Mouse (Mus musculus): ENCODE measurements around the gene Stard13. TPM values are rescaled to one million over a fixed set of nuclear protein-coding genes. Genes with fewer than 3 reads are reported as not detected.

Gene Stard13
- polyA plus RNA-seq, 1 experiment, result 6.3 TPM

- Histone ChIP-seq H3K4me1 (ENCODE audit: control insufficient read depth, insufficient read depth, insufficient read length, low read length) (peaks cover 30% of the 10 kb centered on the region), H3K27ac (replicated peaks; ENCODE audit: low read depth, low read length) (no peak overlapping the region)
Measured at GRCm38 (mm10) chr5:151177171-151177570, 56.5 kb downstream of the Stard13 start.

GRCm38 (mm10) chr5:151175897-151176313, 57.7 kb downstream of the Stard13 start:
- H3K27ac ChIP-seq (replicated peaks; ENCODE audit: low read depth, low read length), result 0 out of 2 replicates have a peak overlapping the region, but pooled peaks have one; percentile 14
- no peak overlapping the region for H3K4me3 ChIP-seq (ENCODE audit: insufficient read depth, low read depth, low read length)
- peaks cover 28% of the 10 kb centered on the region for H3K4me1 ChIP-seq (ENCODE audit: control insufficient read depth, insufficient read depth, insufficient read length, low read length)

More at GRCm38 (mm10) chr5:151177171-151177570, 56.5 kb downstream of the Stard13 start:
- H3K4me3 ChIP-seq (ENCODE audit: insufficient read depth, low read depth, low read length), result no peak overlapping the region

GRCm38 (mm10) chr5:151174485-151175460, 58.9 kb downstream of the Stard13 start:
- Histone ChIP-seq H3K27ac (replicated peaks; ENCODE audit: low read depth, low read length) (peak overlapping the region; percentile 35), H3K4me3 (ENCODE audit: insufficient read depth, low read depth, low read length) (no peak overlapping the region), H3K4me1 (ENCODE audit: control insufficient read depth, insufficient read depth, insufficient read length, low read length) (peaks cover 28% of the 10 kb centered on the region)

- Histone ChIP-seq H3K4me3 (ENCODE audit: insufficient read depth, low read depth, low read length) (no peak overlapping the region), H3K4me1 (ENCODE audit: control insufficient read depth, insufficient read depth, insufficient read length, low read length) (peaks cover 28% of the 10 kb centered on the region), H3K27ac (replicated peaks; ENCODE audit: low read depth, low read length) (peak overlapping the region; percentile 35)
Measured at GRCm38 (mm10) chr5:151173774-151174173, 59.9 kb downstream of the Stard13 start.

GRCm38 (mm10) chr5:151170168-151170750, 63.4 kb downstream of the Stard13 start:
- Histone ChIP-seq H3K27ac (replicated peaks; ENCODE audit: low read depth, low read length) (no peak overlapping the region), H3K4me3 (ENCODE audit: insufficient read depth, low read depth, low read length) (no peak overlapping the region), H3K4me1 (ENCODE audit: control insufficient read depth, insufficient read depth, insufficient read length, low read length) (peaks cover 29% of the 10 kb centered on the region)

GRCm38 (mm10) chr5:151168191-151168590, 65.4 kb downstream of the Stard13 start:
- Histone ChIP-seq H3K4me3 (ENCODE audit: insufficient read depth, low read depth, low read length) (no peak overlapping the region), H3K27ac (replicated peaks; ENCODE audit: low read depth, low read length) (no peak overlapping the region; the same call in 1 of the 2 replicates), H3K4me1 (ENCODE audit: control insufficient read depth, insufficient read depth, insufficient read length, low read length) (peaks cover 13% of the 10 kb centered on the region)

- peaks cover 13% of the 10 kb centered on the region for H3K4me1 ChIP-seq (ENCODE audit: control insufficient read depth, insufficient read depth, insufficient read length, low read length)
- no peak overlapping the region for H3K27ac ChIP-seq (replicated peaks; ENCODE audit: low read depth, low read length)
- no peak overlapping the region for H3K4me3 ChIP-seq (ENCODE audit: insufficient read depth, low read depth, low read length)
Measured at GRCm38 (mm10) chr5:151167641-151168040, 66.0 kb downstream of the Stard13 start.

GRCm38 (mm10) chr5:151166266-151166665, 67.4 kb downstream of the Stard13 start:
- Histone ChIP-seq H3K27ac (replicated peaks; ENCODE audit: low read depth, low read length) (0 out of 2 replicates have a peak overlapping the region, but pooled peaks have one; percentile 32), H3K4me1 (ENCODE audit: control insufficient read depth, insufficient read depth, insufficient read length, low read length) (peaks cover 13% of the 10 kb centered on the region), H3K4me3 (ENCODE audit: insufficient read depth, low read depth, low read length) (no peak overlapping the region)

GRCm38 (mm10) chr5:151165381-151166016, 68.1 kb downstream of the Stard13 start:
- H3K4me3 ChIP-seq (ENCODE audit: insufficient read depth, low read depth, low read length), result no peak overlapping the region
- H3K27ac ChIP-seq (replicated peaks; ENCODE audit: low read depth, low read length), result 0 out of 2 replicates have a peak overlapping the region, but pooled peaks have one; percentile 22
- H3K4me1 ChIP-seq (ENCODE audit: control insufficient read depth, insufficient read depth, insufficient read length, low read length), result peaks cover 16% of the 10 kb centered on the region

GRCm38 (mm10) chr5:151164815-151165214, 68.8 kb downstream of the Stard13 start:
- Histone ChIP-seq H3K4me1 (ENCODE audit: control insufficient read depth, insufficient read depth, insufficient read length, low read length) (peaks cover 20% of the 10 kb centered on the region), H3K27ac (replicated peaks; ENCODE audit: low read depth, low read length) (0 out of 2 replicates have a peak overlapping the region, but pooled peaks have one; percentile 25), H3K4me3 (ENCODE audit: insufficient read depth, low read depth, low read length) (no peak overlapping the region)

GRCm38 (mm10) chr5:151162642-151163041, 71.0 kb downstream of the Stard13 start:
- no peak overlapping the region for H3K27ac ChIP-seq (replicated peaks; ENCODE audit: low read depth, low read length)
- no peak overlapping the region for H3K4me3 ChIP-seq (ENCODE audit: insufficient read depth, low read depth, low read length)

GRCm38 (mm10) chr5:151155247-151155646, 78.4 kb downstream of the Stard13 start:
- Histone ChIP-seq H3K4me1 (ENCODE audit: control insufficient read depth, insufficient read depth, insufficient read length, low read length) (peaks cover 27% of the 10 kb centered on the region), H3K27ac (replicated peaks; ENCODE audit: low read depth, low read length) (peak overlapping the region; percentile 28), H3K4me3 (ENCODE audit: insufficient read depth, low read depth, low read length) (no peak overlapping the region)

More at GRCm38 (mm10) chr5:151162642-151163041, 71.0 kb downstream of the Stard13 start:
- H3K4me1 ChIP-seq (ENCODE audit: control insufficient read depth, insufficient read depth, insufficient read length, low read length), result peaks cover 18% of the 10 kb centered on the region

- Histone ChIP-seq H3K4me1 (ENCODE audit: control insufficient read depth, insufficient read depth, insufficient read length, low read length) (peaks cover 26% of the 10 kb centered on the region), H3K4me3 (ENCODE audit: insufficient read depth, low read depth, low read length) (no peak overlapping the region), H3K27ac (replicated peaks; ENCODE audit: low read depth, low read length) (peak overlapping the region; percentile 28; the same call in 1 of the 2 replicates)
Measured at GRCm38 (mm10) chr5:151154780-151155179, 78.9 kb downstream of the Stard13 start.

GRCm38 (mm10) chr5:151154030-151154429, 79.6 kb downstream of the Stard13 start:
- no peak overlapping the region for H3K27ac ChIP-seq (replicated peaks; ENCODE audit: low read depth, low read length)
- peaks cover 28% of the 10 kb centered on the region for H3K4me1 ChIP-seq (ENCODE audit: control insufficient read depth, insufficient read depth, insufficient read length, low read length)

GRCm38 (mm10) chr5:151151549-151151948, 82.1 kb downstream of the Stard13 start:
- peaks cover 25% of the 10 kb centered on the region for H3K4me1 ChIP-seq (ENCODE audit: control insufficient read depth, insufficient read depth, insufficient read length, low read length)
- H3K27ac ChIP-seq (replicated peaks; ENCODE audit: low read depth, low read length), result peak overlapping the region; percentile 71
- H3K4me3 ChIP-seq (ENCODE audit: insufficient read depth, low read depth, low read length), result no peak overlapping the region

More at GRCm38 (mm10) chr5:151154030-151154429, 79.6 kb downstream of the Stard13 start:
- H3K4me3 ChIP-seq (ENCODE audit: insufficient read depth, low read depth, low read length), result no peak overlapping the region

Data from brown adipose tissue, adult 24 weeks (tissue).